Mouse (Mus musculus) erythroid progenitor cell, adult 5-6 weeks (primary cell): ENCODE results near the gene Zmynd8. TPM values are rescaled to one million over a fixed set of nuclear protein-coding genes. Genes with fewer than 3 reads are reported as not detected.
A peak's percentile ranks its signal among the peaks of the same experiment; 100 is the strongest.

Experiments used
- ATAC-seq: replicated peaks from 2 replicates; pipeline ENCODE4 v1.8.0; 2016; ENCODE audit warnings: moderate number of reproducible peaks, mild to moderate bottlenecking, moderate TSS enrichment, inconsistent platforms; ENCODE audit not compliant: poor library complexity, low FRiP score, severe bottlenecking
- total RNA-seq, 2 experiments: library from RNA; stranded (forward) in 1 of 2; stranded (reverse) in 1 of 2; fragments of 150-400 nt in 1 of 2; fragments of 186-747, 209-891 nt in 1 of 2; gene quantifications; 2 replicates each; pipeline versions ENCODE4 v1.2.3 to v1.2.4; 2015 to 2017; ENCODE audit warnings: low replicate concordance in 2 of 2

Zmynd8 gene
- total RNA-seq, 2 experiments from 2014 or later, result 55.3 to 59.5 TPM

DNA sequence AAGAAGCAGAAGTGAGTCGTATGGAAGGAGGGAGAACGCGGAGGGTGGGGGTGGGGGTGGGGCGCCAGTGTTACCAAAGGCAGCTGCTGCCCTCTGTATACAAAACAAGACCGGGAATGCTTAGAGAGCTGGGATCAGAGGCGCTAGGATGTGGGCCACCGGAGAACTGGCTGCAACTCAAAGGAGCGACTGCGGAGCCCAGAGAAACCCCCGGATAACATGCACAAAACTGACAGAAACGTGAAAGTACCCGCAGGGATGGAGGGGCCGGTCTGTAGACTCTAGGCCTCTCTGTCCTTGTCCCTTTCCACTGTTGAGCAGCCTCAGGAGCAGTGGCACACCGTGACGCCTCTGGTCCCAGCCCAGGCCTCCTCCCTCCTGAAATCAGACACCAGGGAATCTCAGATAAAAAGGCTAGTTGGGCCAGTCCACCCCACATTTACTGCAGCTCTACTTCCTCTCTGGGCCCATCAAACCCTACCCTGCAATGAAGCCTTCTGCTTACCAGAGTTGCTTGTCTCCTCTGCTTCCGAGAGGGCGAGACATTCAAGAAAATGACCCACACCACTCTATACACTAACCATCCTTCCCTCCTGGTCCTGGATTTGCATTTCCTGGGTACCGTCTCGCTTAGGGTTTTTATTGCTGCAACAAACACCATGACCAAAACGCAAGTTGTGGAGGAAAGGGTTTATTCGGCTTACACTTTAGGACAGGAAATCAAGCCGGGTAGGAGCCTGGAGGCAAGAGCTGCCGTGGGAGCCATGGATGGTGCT is 1.7 kb upstream of the Zmynd8 start:
- ATAC-seq, result no peak

DNA sequence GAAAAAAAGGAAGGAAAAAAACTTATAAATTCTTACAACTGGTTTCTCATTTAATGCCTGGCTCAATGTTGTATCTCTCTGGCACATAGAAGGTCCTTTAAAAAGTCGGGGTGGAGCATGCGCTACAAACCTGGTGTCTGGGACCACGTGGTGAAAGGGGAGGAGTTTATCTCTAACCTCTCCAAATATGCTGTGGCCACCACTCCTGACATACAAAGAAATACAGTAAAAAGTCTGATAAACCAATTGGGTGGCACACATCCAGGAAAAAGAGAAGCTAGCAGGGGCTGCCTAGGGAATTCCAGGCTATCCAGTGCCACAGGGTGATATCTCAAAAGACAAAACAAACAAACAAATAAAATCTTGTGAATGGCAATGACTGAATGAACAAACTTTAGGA is 1.1 kb upstream of the Zmynd8 start:
- ATAC-seq, result 0 out of 2 replicates have a peak, but pooled peaks have one; percentile 58

DNA sequence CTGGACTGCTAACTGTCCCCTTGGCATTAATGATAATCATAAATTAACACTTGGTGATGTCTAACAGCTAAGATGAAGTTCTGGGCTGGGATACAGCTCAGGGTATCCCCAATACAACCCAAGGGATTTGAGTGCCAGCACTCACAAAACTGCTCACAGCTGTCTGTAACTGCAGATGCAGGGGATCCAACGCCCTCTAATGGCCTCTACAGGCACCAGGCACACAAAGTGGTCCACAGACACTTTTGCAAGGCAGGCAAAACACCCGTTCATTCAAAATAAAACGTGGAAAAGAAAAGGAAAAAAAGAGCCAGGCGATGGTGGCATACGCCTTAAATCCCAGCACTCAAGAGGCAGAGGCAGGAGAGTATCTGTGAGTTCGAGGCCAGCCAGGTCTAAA is 658 bp upstream of the Zmynd8 start:
- ATAC-seq, result no peak

DNA sequence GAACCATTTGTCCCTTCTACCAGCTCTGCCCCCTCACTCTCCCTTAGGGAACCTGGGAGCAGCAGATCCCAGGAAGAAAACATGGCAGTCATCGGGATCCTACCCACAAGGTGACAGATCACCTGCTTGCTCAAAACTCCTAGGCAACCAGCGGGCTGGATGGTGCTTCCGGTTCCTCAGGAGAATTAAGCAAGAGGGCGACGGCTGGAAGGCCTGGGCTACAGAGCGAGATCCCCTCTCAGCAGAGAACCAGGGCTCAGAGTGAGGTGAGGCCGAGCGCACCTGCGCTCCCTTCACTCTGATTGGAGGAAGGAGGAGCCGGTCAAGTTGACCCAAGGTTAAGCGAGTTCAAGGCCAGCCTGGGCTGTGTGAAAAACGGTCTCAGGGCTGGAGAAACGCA is 2.6 kb downstream of the Zmynd8 start:
- ATAC-seq, result no peak

DNA sequence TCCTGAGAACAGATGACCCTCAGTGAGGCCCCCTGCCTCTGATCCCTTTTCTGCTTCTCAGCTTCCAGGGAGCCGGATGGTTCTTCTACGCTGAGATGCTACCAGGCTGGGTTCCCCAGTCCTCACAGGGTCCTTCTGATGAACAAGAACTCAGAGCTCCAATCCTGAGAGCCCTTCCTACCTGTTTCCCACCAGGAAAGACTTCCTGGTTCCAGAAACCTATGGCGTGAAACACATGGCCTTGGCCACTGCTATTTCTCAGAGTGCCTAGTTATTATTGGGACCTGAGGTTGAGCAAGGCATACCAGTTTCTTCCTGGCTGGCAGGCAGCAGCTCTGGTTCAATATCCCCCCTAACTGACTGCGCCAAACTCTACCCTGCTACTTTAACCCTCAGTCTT is 3.1 kb downstream of the Zmynd8 start:
- ATAC-seq, result no peak

DNA sequence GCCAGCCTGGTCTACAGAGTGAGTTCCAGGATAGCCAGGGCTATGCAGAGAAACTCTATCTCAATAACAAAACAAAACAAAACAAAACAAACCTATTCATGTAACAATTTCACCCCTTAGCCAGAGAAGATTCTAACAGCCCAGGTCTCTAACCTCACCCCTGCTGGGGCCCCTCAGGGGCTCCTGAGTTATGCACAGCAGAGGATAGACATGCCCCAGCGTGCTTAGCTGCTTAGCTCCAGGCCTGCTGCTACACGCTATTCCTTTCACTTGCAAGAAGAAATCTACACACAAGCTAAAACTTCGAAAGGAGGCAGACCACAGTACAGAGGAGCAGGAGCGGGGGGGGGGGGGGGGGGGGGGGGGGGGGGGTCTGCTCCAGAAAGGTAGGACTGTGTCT is 4.3 kb downstream of the Zmynd8 start:
- ATAC-seq, result no peak

DNA sequence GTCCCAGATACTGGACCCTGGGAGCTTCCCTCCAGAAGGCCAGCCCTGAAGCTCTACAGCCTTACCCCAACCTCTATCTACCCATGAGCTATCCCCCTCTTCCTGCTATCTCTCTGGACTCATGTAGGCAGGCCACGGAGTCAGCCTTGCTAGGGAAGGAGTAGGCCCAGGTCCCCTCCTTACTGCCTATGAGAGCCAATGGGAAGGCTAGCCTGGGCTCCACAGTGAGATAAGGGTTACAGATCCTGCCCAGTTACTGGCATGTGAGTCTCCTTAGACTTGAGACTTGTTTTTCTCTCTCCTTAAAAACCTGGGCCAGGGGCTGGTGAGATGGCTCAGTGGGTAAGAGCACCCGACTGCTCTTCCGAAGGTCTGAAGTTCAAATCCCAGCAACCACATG is 5.6 kb downstream of the Zmynd8 start:
- no peak for ATAC-seq

DNA sequence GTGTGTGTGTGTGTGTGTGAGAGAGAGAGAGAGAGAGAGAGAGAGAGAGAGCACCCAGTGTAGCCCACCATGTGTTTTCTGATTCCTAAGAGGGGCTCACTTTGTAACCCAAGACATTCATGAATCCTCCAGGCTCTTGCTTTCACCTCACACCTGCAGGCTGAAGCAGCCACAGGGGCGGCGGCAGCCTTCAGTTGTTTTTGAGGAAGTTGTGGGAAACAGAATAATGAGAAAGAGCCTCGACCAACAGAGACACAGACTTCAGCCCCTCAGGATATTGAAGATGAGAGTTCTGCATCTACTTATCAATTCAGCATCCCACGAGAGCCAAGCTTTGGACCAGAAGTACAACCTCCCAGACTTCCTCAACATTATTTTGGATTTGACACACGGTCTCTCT is 6.2 kb downstream of the Zmynd8 start:
- ATAC-seq, result no peak

DNA sequence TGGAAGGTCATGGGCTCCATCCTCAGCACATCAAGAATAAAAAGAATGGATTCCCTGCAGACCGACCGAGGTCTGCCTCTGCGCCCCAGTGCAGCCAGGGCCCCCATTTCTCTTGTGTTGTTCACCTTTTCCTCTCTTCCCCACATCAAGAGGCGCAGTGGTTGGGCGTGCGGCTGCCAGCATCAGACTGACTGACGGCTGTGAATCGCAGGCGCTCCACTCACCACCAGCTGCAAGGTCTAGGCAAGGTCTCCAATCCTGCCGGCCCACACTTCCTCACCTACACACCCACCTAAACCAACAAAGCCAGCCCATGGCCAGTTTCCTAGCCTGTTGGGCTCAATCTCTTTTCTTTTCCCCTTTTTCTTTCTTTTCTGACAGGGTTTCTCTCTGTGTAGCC is 8.4 kb downstream of the Zmynd8 start:
- ATAC-seq, result no peak

DNA sequence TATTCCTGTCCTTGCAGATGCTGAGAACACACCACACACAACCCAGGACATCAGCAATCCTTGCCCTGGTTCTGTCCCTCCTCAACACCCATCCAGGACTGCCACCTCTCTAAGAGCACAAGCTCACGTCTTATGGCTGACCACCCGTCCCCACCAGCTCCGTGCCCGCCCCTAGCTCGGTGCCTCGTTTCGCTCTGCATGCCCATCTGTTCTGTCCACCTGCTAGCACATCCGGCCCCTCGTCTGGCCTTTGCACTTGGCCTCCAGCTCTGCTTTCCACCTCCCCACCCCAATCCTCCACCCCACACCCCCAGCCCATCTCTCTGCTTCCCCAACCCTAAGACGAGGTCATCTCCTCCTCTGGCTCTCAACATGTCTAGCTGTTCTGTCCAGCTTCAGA is 8.9 kb downstream of the Zmynd8 start:
- no peak for ATAC-seq

DNA sequence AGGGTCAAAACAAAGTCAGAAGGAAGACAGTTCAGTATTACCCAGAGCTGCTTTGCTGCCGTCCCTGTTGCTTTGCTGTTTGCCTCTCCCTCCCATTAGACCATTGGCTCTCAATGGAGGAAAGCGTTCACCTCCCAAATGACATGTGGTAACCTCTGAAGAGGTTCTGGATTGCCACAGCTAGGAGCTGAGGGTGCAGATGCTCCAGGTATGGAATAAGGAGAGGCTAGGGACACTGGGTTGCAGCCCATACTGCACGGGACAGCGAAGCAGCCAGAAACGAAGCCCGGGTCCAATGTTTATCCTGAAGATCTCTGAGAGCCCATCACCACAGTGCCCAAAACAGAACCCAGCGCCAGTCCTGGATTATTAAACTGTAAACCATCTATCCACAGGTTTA is 9.6 kb downstream of the Zmynd8 start:
- no peak for ATAC-seq

DNA sequence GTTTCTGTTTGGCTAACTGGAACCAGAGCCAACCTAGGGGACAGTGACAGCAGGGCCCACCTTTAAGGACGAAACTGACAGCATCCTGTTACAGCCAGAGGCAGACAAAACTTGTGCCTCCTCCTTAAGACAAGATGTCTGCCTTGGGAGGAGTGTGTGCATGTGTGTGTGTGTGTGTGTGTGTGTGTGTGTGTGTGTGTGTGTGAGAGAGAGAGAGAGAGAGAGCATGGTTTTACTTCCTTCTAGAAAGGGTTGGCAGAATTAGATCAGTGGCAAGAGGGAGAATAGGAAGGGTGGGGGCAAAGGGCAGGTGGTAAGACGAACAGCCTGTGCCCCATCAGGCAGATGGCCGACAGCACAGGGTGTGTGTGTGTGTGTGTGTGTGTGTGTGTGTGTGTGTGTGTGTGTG is 10.0 kb downstream of the Zmynd8 start:
- peak; percentile 23 for ATAC-seq

DNA sequence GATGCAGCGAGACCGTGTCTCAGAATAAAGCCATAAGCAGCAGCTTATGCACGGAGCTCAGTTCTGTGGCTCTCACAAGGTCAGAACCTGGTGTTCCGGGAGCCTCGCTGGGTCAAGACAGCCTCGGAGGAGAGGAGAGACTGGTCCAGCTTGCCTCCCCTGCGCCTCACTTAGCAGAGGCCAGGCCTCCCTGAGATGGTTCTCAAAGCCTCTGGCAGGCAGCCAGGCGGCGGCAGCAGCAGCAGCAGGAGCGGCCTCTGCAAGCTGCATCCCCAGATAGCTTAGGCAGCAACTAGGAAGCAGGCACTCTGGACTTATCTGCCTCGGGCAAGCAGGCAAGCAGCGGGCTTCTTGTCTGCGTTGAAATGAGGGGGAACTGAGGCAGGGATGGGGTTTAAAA is 10.4 kb downstream of the Zmynd8 start:
- ATAC-seq, result peak; percentile 77

DNA sequence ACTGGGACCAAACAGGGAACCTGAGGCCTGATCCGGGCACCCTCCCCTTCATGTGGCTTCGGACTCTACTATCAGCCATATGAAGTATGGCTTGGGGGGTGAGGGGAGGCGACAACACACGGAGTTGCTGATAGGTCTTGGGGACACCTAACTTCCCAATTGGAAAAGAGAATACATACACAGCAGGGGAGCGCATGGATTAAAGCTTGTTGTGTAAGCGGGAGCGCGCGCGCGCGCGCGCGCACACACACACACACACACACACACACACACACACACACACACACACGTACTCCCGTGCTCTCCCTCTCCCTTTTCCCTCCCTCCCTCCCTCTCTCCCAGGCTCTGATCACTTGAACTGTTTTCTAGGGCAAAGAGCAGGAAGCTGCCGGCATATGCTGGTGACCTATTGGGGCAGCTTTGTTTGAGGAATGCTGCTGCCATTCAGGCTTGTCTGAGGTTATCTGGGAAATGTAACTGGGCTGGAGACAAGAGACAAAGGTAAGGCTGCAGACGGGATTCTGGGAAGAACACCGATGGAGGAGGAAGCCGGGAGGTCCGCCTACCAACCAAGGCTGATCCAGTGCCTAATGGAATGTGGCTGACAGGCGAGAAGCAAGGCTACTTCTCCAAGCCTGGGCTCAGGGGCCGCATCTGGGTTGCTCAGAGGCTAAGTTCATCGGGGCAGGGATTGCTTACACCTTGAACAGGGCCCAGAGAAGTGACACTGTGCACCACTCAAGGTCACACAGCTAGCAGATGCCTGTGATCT is 11.8 kb downstream of the Zmynd8 start:
- no peak for ATAC-seq

DNA sequence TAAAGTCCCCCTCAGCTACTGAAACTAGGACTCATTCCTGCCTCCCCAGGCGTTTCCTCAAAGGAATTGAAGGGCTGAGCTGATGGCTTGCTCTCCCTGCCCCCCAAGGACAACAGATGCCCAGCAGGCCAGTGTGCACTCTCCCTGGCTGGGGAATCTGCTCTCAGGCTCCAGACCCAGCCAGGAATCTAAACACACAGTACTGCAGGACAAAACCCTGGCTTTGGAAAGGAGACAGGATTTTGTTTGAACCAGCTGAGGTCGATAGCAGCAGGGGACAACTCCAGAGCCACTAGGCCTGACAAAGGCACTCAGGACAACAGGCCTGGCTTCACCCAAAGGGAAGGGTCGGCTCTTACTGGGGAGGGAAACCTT is 12.3 kb downstream of the Zmynd8 start:
- no peak for ATAC-seq

DNA sequence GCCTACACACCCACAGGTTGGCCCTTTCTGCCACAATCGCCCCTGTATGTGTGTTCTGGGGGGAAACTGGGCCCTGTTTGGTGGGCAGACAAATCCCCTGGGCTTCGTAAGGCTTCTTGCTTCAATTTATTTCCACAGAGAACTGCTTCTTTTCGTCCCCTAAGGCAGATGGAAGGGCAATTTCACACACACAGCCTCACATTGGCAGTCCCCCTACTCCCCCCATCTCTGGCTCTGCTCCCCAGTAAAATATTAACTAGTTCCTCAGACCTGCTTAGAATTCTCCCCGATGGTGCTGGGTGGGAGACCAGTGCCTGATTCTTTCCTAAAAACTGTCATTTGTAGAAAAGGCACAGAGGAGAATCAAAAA is 12.9 kb downstream of the Zmynd8 start:
- no peak for ATAC-seq

DNA sequence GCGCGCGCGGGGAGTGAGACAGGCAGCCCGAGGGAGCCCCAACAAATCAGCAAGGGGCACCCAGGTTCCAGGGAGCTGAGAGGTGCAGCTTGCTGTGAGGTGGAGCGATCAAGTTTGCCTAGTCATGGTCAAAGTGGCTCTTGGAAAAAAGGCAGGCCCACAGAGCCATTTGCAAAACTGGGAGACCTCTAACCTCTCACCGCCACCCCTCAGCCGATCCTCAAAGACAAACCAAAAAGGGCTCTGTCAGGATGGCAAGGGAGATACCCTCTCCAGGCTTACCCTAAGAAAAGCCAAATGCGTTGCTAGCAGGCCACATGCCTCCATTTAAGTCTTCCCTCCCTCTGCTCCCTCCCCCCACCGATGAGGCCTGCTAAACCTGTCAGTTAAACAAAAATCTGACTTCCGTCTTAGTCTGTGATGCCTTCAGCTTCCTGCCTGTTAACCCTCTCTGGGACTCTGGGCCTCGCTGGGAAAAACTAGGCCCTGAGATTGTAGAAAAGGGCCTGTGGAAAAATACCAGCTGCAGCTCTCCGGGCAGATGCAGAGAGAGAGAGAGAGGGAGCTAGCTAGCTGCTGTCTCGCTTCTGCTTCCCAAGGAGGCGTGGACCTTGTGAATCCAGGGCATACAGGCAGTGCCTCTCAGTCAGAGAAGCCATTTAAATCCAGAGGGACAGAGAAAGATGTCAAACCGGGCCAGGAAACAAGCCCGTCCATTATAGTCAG is 13.4 kb downstream of the Zmynd8 start:
- peak; percentile 53 for ATAC-seq

DNA sequence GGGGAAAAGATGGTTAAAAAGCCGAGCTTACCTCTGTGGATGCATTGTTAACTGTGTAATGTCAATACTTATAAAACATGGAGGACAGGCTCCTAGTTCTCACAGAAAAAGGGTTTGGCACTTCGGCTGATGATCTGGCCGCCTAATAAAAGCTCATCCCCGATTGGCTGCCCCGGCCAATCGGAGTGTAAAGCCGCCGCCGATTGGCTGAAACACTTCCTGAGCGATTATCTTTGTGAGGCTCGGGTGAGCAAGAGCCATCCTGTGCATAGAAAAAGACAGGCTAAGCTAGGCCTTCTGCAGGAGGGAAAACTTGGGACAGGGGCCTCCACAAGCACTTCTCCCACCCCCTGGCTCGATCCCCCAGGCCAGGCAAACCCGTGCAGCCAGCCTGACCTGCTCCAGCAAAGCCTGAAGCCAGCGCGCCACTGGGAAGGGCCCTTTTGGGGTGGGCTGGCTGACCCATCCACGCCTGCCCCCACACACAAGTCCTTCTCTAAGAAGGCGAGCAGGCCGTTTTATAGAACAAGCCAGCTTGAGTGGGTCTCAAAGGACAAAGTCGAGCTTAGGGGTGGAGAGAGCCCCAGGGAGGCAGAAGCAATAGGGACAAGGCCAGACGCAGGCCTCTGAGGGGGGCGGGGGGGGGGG is 14.1 kb downstream of the Zmynd8 start:
- ATAC-seq, result peak; percentile 55

DNA sequence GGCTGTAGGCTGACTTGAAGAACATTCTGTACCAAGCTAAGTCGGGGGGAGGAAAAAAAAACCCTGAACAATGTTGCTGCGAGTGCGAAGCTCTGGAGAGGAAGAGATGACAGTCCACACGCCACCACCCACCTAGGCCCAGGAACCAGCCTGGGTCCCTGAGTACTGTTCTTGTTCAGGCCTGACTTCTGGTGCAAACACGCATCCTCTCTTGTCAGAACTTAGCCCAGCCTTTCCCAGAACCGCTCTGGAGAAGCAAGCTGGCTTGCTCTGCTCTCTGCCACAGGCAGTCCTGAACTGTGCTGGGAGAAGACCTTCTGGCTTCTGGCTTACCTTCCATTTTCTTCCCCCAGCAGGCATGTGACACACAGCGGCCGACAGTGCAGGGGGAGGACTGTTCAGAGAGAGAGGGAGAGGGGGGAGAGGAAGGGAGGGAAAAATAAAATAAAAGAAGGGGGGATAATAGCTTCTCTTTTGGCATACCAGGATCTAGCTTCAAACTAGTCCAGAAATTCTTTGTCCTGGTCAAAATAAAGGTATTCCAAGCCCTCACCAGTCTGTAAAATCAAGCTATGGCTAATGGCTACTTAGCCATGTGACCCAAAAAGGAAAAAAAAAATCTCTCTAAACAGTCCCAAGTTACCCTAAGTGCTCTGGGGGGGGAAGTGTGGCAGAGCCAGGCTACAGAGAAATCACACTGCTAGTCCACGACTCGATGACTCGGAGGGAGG is 14.8 kb downstream of the Zmynd8 start:
- no peak for ATAC-seq

DNA sequence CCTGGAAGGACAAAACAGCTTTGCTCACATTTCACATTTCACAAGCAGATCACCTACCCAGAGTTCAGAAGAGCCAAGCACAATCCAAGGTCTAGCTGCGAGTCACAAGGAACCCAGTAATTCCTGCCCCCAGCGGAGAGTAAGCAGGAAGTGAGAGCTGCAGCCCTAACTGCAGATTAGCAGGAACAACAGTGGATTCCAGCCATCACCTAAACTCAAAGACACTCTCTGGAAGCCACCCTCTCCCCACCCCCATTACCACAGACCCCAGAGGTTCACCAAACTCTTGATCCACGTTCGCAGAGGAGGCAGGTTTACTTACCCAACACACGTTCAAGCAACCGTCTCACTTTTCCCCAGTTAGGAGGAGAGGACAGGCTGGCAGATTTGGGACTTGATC is 15.8 kb downstream of the Zmynd8 start:
- ATAC-seq, result no peak
